Mouse (Mus musculus) lung, adult 2 months (tissue): ENCODE data around the gene Mrtfb.

Experiments used
- CTCF ChIP-seq: fragments of 200-500 bp; IDR thresholded peaks from 2 replicates; pipeline ENCODE4 v1.5.1; 2011; ENCODE audit warnings: mild to moderate bottlenecking, low read length, control low read depth; ENCODE audit not compliant: insufficient read depth
- POLR2A ChIP-seq: fragments of 200-500 bp; IDR thresholded peaks from 2 replicates; pipeline ENCODE4 v1.6.1; 2011; ENCODE audit warnings: low read depth, mild to moderate bottlenecking, control low read depth, low read length, borderline replicate concordance; ENCODE audit errors: extremely low read depth

- TF ChIP-seq POLR2A (no peak), CTCF (no peak)
Measured at GRCm38 (mm10) chr16:13368645-13369044, 112.4 kb downstream of the Mrtfb start.
